22 mouse cellular contexts compared by ENCODE assay signal in genomic region chrX:59072083-59072482, GRCm38 (mm10).
"Had no signal": no experiment of that assay in that cellular context is flagged by ENCODE, and none has a peak within 500 bp of the region (broad histone marks: within the 10 kb centered on the region; RNA-seq: fewer than 3 reads in every experiment).

No protein-coding gene starts in this region.

- ATAC-seq: hindbrain, embryonic 16.5 days; hindbrain, postnatal 0 days; inflammation-experienced regulatory T-cells, adult 6 months; intestine, embryonic 15.5 days; intestine, embryonic 16.5 days; intestine, postnatal 0 days had no signal

- DNase-seq: heart, postnatal 10 days; heart, postnatal 14 days; heart, postnatal 36 days; heart, postnatal 4 days; kidney, adult 11 months; kidney, adult 18-20 months; kidney, adult 2 months; kidney, adult 8-10 months; kidney, adult 9 months; kidney, postnatal 10 days; kidney, postnatal 14 days; kidney, postnatal 25 days; kidney, postnatal 36 days; kidney, postnatal 4 days; layer of hippocampus, adult 9-11 months; layer of hippocampus, postnatal 36 days had no signal
